Mouse (Mus musculus) lung, postnatal 0 days (tissue): ENCODE data around the gene Wnt8b.

Experiments
- CTCF ChIP-seq: IDR thresholded peaks from 2 replicates; pipeline ENCODE4 v1.5.1; 2016; ENCODE audit warnings: antibody characterized with exemption, mild to moderate bottlenecking
- EP300 ChIP-seq: IDR thresholded peaks from 2 replicates; pipeline ENCODE4 v1.6.1; 2016; ENCODE audit warnings: antibody characterized with exemption, mild to moderate bottlenecking, control low read depth

DNA sequence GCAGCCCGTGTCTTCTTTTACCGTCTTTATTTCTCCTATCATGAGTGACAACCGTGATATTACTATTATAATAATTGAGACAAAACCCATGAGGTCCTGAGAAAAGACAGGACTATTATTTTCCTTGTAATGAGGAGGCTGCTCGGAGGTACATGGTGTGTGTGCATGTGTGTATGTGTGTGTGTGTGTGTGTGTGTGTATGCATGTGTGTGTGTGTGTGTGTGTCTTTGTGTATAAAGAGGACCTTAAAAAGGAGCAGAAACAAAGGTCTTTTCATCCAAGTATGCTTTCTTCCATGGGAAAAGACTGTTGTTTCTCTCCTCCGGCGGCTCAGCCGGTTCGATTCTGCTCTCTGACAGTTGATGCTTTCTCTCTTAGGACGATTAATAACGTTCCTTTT, 3.7 kb downstream of the Wnt8b start:
- no peak for TF ChIP-seq CTCF
- TF ChIP-seq EP300 = no peak
